Mouse (Mus musculus) urinary bladder, adult 18-20 months (tissue): ENCODE measurements around the gene Tmod1.

Source experiments
- DNase-seq, 2 experiments: peaks; one replicate each; pipeline ENCODE4 v3.0.0; 2022; ENCODE audit warnings: low spot score in 2 of 2, mixed read lengths in 2 of 2

The Tmod1 gene

DNA sequence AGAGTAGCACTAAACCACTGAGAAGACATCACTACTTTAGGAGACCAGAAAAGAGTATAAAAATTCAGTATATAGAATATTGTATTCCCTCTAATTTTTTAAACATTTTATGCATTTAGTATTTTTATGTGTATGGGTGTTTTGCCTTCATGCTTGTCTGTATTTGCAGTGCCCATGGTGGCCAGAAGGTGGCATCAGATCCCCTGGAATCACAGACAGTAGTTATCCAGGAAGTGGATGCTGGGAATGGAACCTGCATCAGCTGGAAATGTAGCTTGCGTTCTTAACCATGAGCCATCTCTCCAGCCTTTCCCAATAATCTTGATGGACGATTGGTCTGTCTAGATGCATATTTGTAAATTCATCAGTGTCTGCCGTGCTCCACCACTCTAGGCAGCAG lies 91.5 kb downstream of the Tmod1 start:
- DNase-seq: peak in 1 of 2 experiments; percentile 37

DNA sequence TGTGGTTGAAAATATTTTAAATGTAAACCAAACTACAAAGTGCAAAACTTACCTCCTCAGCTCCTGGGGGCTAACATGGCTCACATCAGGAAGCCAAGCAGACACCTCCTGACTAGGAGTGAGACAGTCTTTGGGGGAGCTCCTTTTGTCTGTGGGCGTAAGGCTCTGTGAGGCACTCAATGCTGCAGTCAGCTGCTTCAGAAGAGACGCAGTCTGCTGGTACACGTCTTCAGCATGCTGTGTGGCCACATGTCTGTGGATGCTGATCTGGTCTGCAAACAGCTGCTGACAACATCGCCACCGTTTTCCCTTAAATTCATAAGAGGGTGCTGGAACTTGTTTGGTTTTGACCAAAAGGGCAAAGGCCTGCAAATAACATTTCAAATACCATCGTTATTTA lies 93.1 kb downstream of the Tmod1 start:
- no peak for DNase-seq

- DNase-seq: peak in 1 of 2 experiments; percentile 9
These were observed 99.0 kb downstream of the Tmod1 start for GRCm38 (mm10) chr4:46137629-46138286.

- peak; percentile 86 to 94 for DNase-seq
These were observed 99.8 kb downstream of the Tmod1 start, which contains the start of the genes Ncbp1 and Tstd2 for GRCm38 (mm10) chr4:46138287-46139222. Ncbp1 (plus strand) TSS chr4:46138613. Tstd2 (minus strand) TSS chr4:46138694.

GRCm38 (mm10) chr4:46144323-46144722 lies 105.6 kb downstream of the Tmod1 start:
- DNase-seq: no peak

- DNase-seq: no peak
These were observed 108.1 kb downstream of the Tmod1 start for GRCm38 (mm10) chr4:46146881-46147280.

- DNase-seq: no peak
These were observed 113.3 kb downstream of the Tmod1 start for GRCm38 (mm10) chr4:46151903-46152544.

- DNase-seq: no peak
These were observed 125.3 kb downstream of the Tmod1 start for GRCm38 (mm10) chr4:46164027-46164426.
